Mouse (Mus musculus) heart, adult 2 months (tissue): ENCODE data around the gene Lingo2.

Experiments used
- CTCF ChIP-seq: fragments of 200-600 bp; IDR thresholded peaks from 2 replicates; pipeline ENCODE4 v1.8.1; 2022; ENCODE audit warnings: antibody characterized with exemption, mild to moderate bottlenecking, moderate library complexity
- POLR2A ChIP-seq: fragments of 200-500 bp; IDR thresholded peaks from 2 replicates; pipeline ENCODE4 v1.6.1; 2011; ENCODE audit warnings: mild to moderate bottlenecking, low read depth, low read length, control low read depth; ENCODE audit not compliant: insufficient read depth

GRCm38 (mm10) chr4:36052791-36053376 is 898.7 kb downstream of the Lingo2 start:
- TF ChIP-seq POLR2A, result no peak
- TF ChIP-seq CTCF, result no peak
